Mouse (Mus musculus) liver, adult 2 months (tissue): Measurements from ENCODE around the gene Ccdc58.
A peak's percentile ranks its signal among the peaks of the same experiment; 100 is the strongest.

ENCODE experiments used
- CTCF ChIP-seq: fragments of 200-500 bp; IDR thresholded peaks from 2 replicates; pipeline ENCODE4 v1.5.1; 2011; ENCODE audit warnings: low read depth, low read length, control low read depth
- POLR2A ChIP-seq: fragments of 200-500 bp; IDR thresholded peaks from 2 replicates; pipeline ENCODE4 v1.6.1; 2011; ENCODE audit warnings: low read length, control low read depth; ENCODE audit not compliant: insufficient read depth; ENCODE audit errors: extremely low read depth

- TF ChIP-seq CTCF (0 out of 2 replicates have a peak, but pooled peaks have one; percentile 4), POLR2A (no peak)
These were observed 66.7 kb downstream of the Ccdc58 start for GRCm38 (mm10) chr16:36138201-36138600.
